Mouse (Mus musculus) midbrain, embryonic 12.5 days (tissue): ENCODE data around the gene Gosr2. TPM values are rescaled to one million over a fixed set of nuclear protein-coding genes. Genes with fewer than 3 reads are reported as not detected.

ENCODE experiments used
- ATAC-seq: fragments of 200-750 bp; cut with Nextera tagmentation; 2 replicates; pipeline ENCODE4 v1.8.0; 2017; ENCODE audit warnings: low read depth, moderate TSS enrichment, moderate library complexity; ENCODE audit not compliant: low FRiP score
- H3K27ac ChIP-seq: fragments of 300-500 bp; sonication (generic); replicated peaks from 2 replicates; pipeline ENCODE4 v1.5.1; 2016; ENCODE audit warnings: mild to moderate bottlenecking
- H3K27me3 ChIP-seq: fragments of 300-500 bp; sonication (generic); 2 replicates; pipeline ENCODE4 v1.6.1; 2016; ENCODE audit warnings: mild to moderate bottlenecking
- H3K36me3 ChIP-seq: fragments of 300-500 bp; sonication (generic); 2 replicates; pipeline ENCODE4 v1.6.1; 2016
- H3K4me1 ChIP-seq: fragments of 300-500 bp; sonication (generic); 2 replicates; pipeline ENCODE4 v1.6.1; 2016
- H3K4me2 ChIP-seq: fragments of 300-500 bp; sonication (generic); replicated peaks from 2 replicates; pipeline ENCODE4 v1.6.1; 2016; ENCODE audit warnings: mild to moderate bottlenecking, moderate library complexity
- H3K4me3 ChIP-seq: fragments of 300-500 bp; sonication (generic); 2 replicates; pipeline ENCODE4 v1.5.1; 2016; ENCODE audit warnings: mild to moderate bottlenecking
- H3K9ac ChIP-seq: fragments of 300-500 bp; sonication (generic); replicated peaks from 2 replicates; pipeline ENCODE4 v1.6.1; 2016; ENCODE audit warnings: mild to moderate bottlenecking, moderate library complexity
- H3K9me3 ChIP-seq: fragments of 300-500 bp; sonication (generic); 2 replicates; pipeline ENCODE4 v1.6.1; 2016; ENCODE audit warnings: mild to moderate bottlenecking
- WGBS: fragments of 180-500 bp; shearing (Covaris S2); methylation state at CpG from one replicate; pipeline ENCODE4 v1.1.7; 2016; 5-methylcytosine and 5-hydroxymethylcytosine counted together
- polyA plus RNA-seq: library from polyadenylated mRNA; unstranded; fragments of >200 nt; fragmentation: Nextera tagmentation; extraction: Ambion mirVana; gene quantifications from 2 replicates; pipeline ENCODE4 v1.2.1, GENCODE M21; 2016

Gosr2 gene
- polyA plus RNA-seq, 1 experiment from 2014 or later = 92.0 TPM

GRCm38 (mm10) chr11:103719436-103719835 lies 21.7 kb upstream of the Gosr2 start:
- H3K27ac ChIP-seq = no peak overlapping the region
- no peaks in the 10 kb centered on the region for H3K9me3 ChIP-seq
- peaks cover 20% of the 10 kb centered on the region for H3K4me1 ChIP-seq
- peaks cover 4% of the 10 kb centered on the region for H3K27me3 ChIP-seq
- 73% methylated on average over 5 of the region's 5 CpGs for WGBS
- no peak for ATAC-seq
- H3K4me2 ChIP-seq = no peak overlapping the region
- no peak overlapping the region for H3K9ac ChIP-seq
- H3K4me3 ChIP-seq = no peak overlapping the region
- no peaks in the 10 kb centered on the region for H3K36me3 ChIP-seq

GRCm38 (mm10) chr11:103716971-103717370 lies 19.3 kb upstream of the Gosr2 start:
- H3K27me3 ChIP-seq = peaks cover 4% of the 10 kb centered on the region; the same call in 1 of the 2 replicates
- H3K9me3 ChIP-seq = no peaks in the 10 kb centered on the region
- no peak overlapping the region for H3K4me3 ChIP-seq
- WGBS = 25% methylated on average over 9 of the region's 9 CpGs
- no peaks in the 10 kb centered on the region for H3K36me3 ChIP-seq
- ATAC-seq = no peak
- peak overlapping the region; percentile 30; the same call in 1 of the 2 replicates for H3K27ac ChIP-seq
- H3K9ac ChIP-seq = no peak overlapping the region
- peaks cover 15% of the 10 kb centered on the region for H3K4me1 ChIP-seq
- no peak overlapping the region for H3K4me2 ChIP-seq

- 90% methylated on average over 2 of the region's 2 CpGs for WGBS
- Histone ChIP-seq H3K4me2 (no peak overlapping the region), H3K9me3 (no peaks in the 10 kb centered on the region), H3K36me3 (no peaks in the 10 kb centered on the region), H3K27me3 (peaks cover 4% of the 10 kb centered on the region; the same call in 1 of the 2 replicates), H3K9ac (no peak overlapping the region), H3K4me1 (peaks cover 6% of the 10 kb centered on the region; the same call in 1 of the 2 replicates), H3K4me3 (no peak overlapping the region), H3K27ac (no peak overlapping the region)
- ATAC-seq = no peak
Observed at GRCm38 (mm10) chr11:103714074-103714473, 16.4 kb upstream of the Gosr2 start.

GRCm38 (mm10) chr11:103711851-103712587 lies 14.3 kb upstream of the Gosr2 start:
- H3K27me3 ChIP-seq = peaks cover 4% of the 10 kb centered on the region; the same call in 1 of the 2 replicates
- H3K4me3 ChIP-seq = no peak overlapping the region
- no peak overlapping the region for H3K9ac ChIP-seq
- no peak overlapping the region for H3K27ac ChIP-seq
- no peak for ATAC-seq
- H3K4me1 ChIP-seq = peaks cover 3% of the 10 kb centered on the region; the same call in 1 of the 2 replicates
- 70% methylated on average over 28 of the region's 28 CpGs for WGBS
- H3K4me2 ChIP-seq = no peak overlapping the region
- no peaks in the 10 kb centered on the region for H3K36me3 ChIP-seq
- H3K9me3 ChIP-seq = no peaks in the 10 kb centered on the region

GRCm38 (mm10) chr11:103709982-103710381 lies 12.3 kb upstream of the Gosr2 start:
- no peak for ATAC-seq
- no peaks in the 10 kb centered on the region for H3K9me3 ChIP-seq
- H3K9ac ChIP-seq = no peak overlapping the region
- no peaks in the 10 kb centered on the region for H3K36me3 ChIP-seq
- no peak overlapping the region for H3K27ac ChIP-seq
- H3K4me2 ChIP-seq = no peak overlapping the region
- H3K27me3 ChIP-seq = peaks cover 2% of the 10 kb centered on the region; the same call in 1 of the 2 replicates
- 85% methylated on average over 1 of the region's 1 CpGs for WGBS
- H3K4me3 ChIP-seq = no peak overlapping the region
- 0 out of 2 replicates have a peak, but pooled peaks cover 3% of the 10 kb centered on the region for H3K4me1 ChIP-seq

GRCm38 (mm10) chr11:103707005-103707404 lies 9.3 kb upstream of the Gosr2 start:
- H3K4me1 ChIP-seq = 0 out of 2 replicates have a peak, but pooled peaks cover 1% of the 10 kb centered on the region
- no peak overlapping the region for H3K27ac ChIP-seq
- no peaks in the 10 kb centered on the region for H3K27me3 ChIP-seq
- no peak overlapping the region for H3K4me3 ChIP-seq
- H3K36me3 ChIP-seq = 0 out of 2 replicates have a peak, but pooled peaks cover 4% of the 10 kb centered on the region
- H3K9ac ChIP-seq = no peak overlapping the region
- no peak overlapping the region for H3K4me2 ChIP-seq
- WGBS = 62% methylated on average over 8 of the region's 8 CpGs
- H3K9me3 ChIP-seq = no peaks in the 10 kb centered on the region
- ATAC-seq = no peak

GRCm38 (mm10) chr11:103698226-103698625 lies 528 bp upstream of the Gosr2 start:
- 82% methylated on average over 2 of the region's 2 CpGs for WGBS
- Histone ChIP-seq H3K4me3 (peak overlapping the region; percentile 94), H3K9me3 (no peaks in the 10 kb centered on the region), H3K36me3 (no peaks in the 10 kb centered on the region), H3K4me1 (peaks cover 9% of the 10 kb centered on the region; the same call in 1 of the 2 replicates), H3K9ac (peak overlapping the region; percentile 88), H3K27me3 (no peaks in the 10 kb centered on the region), H3K4me2 (peak overlapping the region; percentile 71), H3K27ac (peak overlapping the region; percentile 93)
- no peak for ATAC-seq

GRCm38 (mm10) chr11:103696851-103697564 lies 690 bp downstream of the Gosr2 start:
- Histone ChIP-seq H3K9ac (peak overlapping the region; percentile 88), H3K4me1 (peaks cover 9% of the 10 kb centered on the region; the same call in 1 of the 2 replicates), H3K27me3 (no peaks in the 10 kb centered on the region), H3K27ac (peak overlapping the region; percentile 93), H3K4me2 (peak overlapping the region; percentile 71), H3K9me3 (no peaks in the 10 kb centered on the region), H3K36me3 (no peaks in the 10 kb centered on the region), H3K4me3 (peak overlapping the region; percentile 94)
- WGBS = 1% methylated on average over 18 of the region's 18 CpGs
- peak; percentile 87 for ATAC-seq

GRCm38 (mm10) chr11:103693241-103693640 lies 4.5 kb downstream of the Gosr2 start:
- peaks cover 3% of the 10 kb centered on the region for H3K36me3 ChIP-seq
- H3K4me2 ChIP-seq = no peak overlapping the region
- no peaks in the 10 kb centered on the region for H3K27me3 ChIP-seq
- 82% methylated on average over 1 of the region's 1 CpGs for WGBS
- no peak overlapping the region for H3K9ac ChIP-seq
- peaks cover 18% of the 10 kb centered on the region; the same call in 1 of the 2 replicates for H3K4me1 ChIP-seq
- no peak for ATAC-seq
- H3K9me3 ChIP-seq = no peaks in the 10 kb centered on the region
- H3K27ac ChIP-seq = no peak overlapping the region
- no peak overlapping the region for H3K4me3 ChIP-seq

GRCm38 (mm10) chr11:103691036-103691435 lies 6.7 kb downstream of the Gosr2 start:
- 0 out of 2 replicates have a peak, but pooled peaks cover 14% of the 10 kb centered on the region for H3K4me1 ChIP-seq
- no peak overlapping the region for H3K9ac ChIP-seq
- H3K36me3 ChIP-seq = peaks cover 23% of the 10 kb centered on the region
- no peak for ATAC-seq
- no peak overlapping the region for H3K4me3 ChIP-seq
- H3K9me3 ChIP-seq = no peaks in the 10 kb centered on the region
- no peak overlapping the region for H3K27ac ChIP-seq
- H3K27me3 ChIP-seq = no peaks in the 10 kb centered on the region
- H3K4me2 ChIP-seq = no peak overlapping the region
- 83% methylated on average over 1 of the region's 1 CpGs for WGBS

GRCm38 (mm10) chr11:103688980-103689378 lies 8.7 kb downstream of the Gosr2 start:
- Histone ChIP-seq H3K27ac (no peak overlapping the region), H3K4me1 (0 out of 2 replicates have a peak, but pooled peaks cover 14% of the 10 kb centered on the region), H3K27me3 (no peaks in the 10 kb centered on the region), H3K9me3 (no peaks in the 10 kb centered on the region), H3K9ac (no peak overlapping the region), H3K4me3 (no peak overlapping the region), H3K36me3 (peaks cover 44% of the 10 kb centered on the region), H3K4me2 (no peak overlapping the region)
- 43% methylated on average over 3 of the region's 3 CpGs for WGBS
- no peak for ATAC-seq
